Mouse (Mus musculus) hindbrain, postnatal 0 days (tissue): ENCODE measurements at regions not wholly inside any gene's neighbourhood (a gene's known extent, or its start where the extent isn't known, plus 50 kb on each side); places are given as distances from the start of the nearest gene placed in this dataset.

Experiments used
- ATAC-seq: fragments of 200-750 bp; cut with Nextera tagmentation; 2 replicates; pipeline ENCODE4 v1.8.0; 2017; ENCODE audit warnings: mild to moderate bottlenecking, moderate TSS enrichment, moderate library complexity
- DNase-seq: peaks from one replicate; pipeline ENCODE4 v3.0.0-alpha.2; 2015; ENCODE audit warnings: low spot score
- H3K27ac ChIP-seq: fragments of 300-500 bp; sonication (generic); 2 replicates; pipeline ENCODE4 v1.5.1; 2014; ENCODE audit warnings: mild to moderate bottlenecking
- H3K27me3 ChIP-seq: fragments of 300-500 bp; sonication (generic); 2 replicates; pipeline ENCODE4 v1.6.1; 2014; ENCODE audit warnings: low read length, mixed read lengths; ENCODE audit not compliant: insufficient read depth
- H3K36me3 ChIP-seq: fragments of 300-500 bp; sonication (generic); 2 replicates; pipeline ENCODE4 v1.6.1; 2014; ENCODE audit warnings: low read length, mixed read lengths; ENCODE audit not compliant: insufficient read depth
- H3K4me1 ChIP-seq: fragments of 300-500 bp; sonication (generic); 2 replicates; pipeline ENCODE4 v1.6.1; 2014; ENCODE audit warnings: antibody characterized with exemption, low read length, mixed read lengths; ENCODE audit not compliant: insufficient read depth
- H3K4me2 ChIP-seq: fragments of 300-500 bp; sonication (generic); 2 replicates; pipeline ENCODE4 v1.6.1; 2014; ENCODE audit warnings: low read depth, mild to moderate bottlenecking, low read length, moderate library complexity, mixed read lengths
- H3K4me3 ChIP-seq: fragments of 300-500 bp; sonication (generic); 2 replicates; pipeline ENCODE4 v1.5.1; 2014; ENCODE audit warnings: low read length
- H3K9ac ChIP-seq: fragments of 300-500 bp; sonication (generic); replicated peaks from 2 replicates; pipeline ENCODE4 v1.6.1; 2014; ENCODE audit warnings: mild to moderate bottlenecking, low read length, moderate library complexity, mixed read lengths
- H3K9me3 ChIP-seq: fragments of 300-500 bp; sonication (generic); 2 replicates; pipeline ENCODE4 v1.6.1; 2016; ENCODE audit warnings: low read length, mixed read lengths
- CTCF ChIP-seq: IDR thresholded peaks from 2 replicates; pipeline ENCODE4 v1.5.1; 2016; ENCODE audit warnings: antibody characterized with exemption, control low read depth, low read depth
- WGBS: fragments of 180-500 bp; shearing (Covaris S2); extraction: QIAGEN DNeasy Blood & Tissue Kit; methylation state at CpG from one replicate; pipeline ENCODE4 v1.1.7; 2014; 5-methylcytosine and 5-hydroxymethylcytosine counted together

DNA sequence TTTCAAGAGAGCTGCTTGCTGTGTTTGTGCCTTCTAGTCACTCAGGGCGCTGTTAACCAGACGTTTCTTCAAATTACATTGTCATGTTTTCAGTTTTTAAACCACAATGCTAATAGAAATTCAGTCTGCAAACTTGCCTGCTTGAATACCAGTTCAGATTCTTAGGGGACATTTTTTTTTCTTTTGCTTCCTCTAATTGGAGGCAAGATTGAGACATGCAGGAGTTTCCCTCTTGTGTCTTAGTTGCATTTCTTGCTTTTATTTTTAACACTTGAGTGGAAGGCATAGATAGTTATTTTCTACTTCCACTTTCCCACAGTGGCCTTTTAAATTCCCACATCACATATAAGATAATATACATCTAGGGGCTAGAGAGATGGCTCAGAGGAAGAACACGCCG is 246.8 kb downstream of the Grpr start:
- H3K9ac ChIP-seq, result no peak overlapping the region
- no peaks in the 10 kb centered on the region for H3K4me1 ChIP-seq
- H3K27me3 ChIP-seq, result no peaks in the 10 kb centered on the region
- TF ChIP-seq CTCF, result no peak
- no peak overlapping the region for H3K4me2 ChIP-seq
- ATAC-seq, result no peak
- no peak overlapping the region for H3K4me3 ChIP-seq
- DNase-seq, result no peak
- 81% methylated on average over 4 of the region's 4 CpGs for WGBS
- H3K27ac ChIP-seq, result no peak overlapping the region
- H3K36me3 ChIP-seq, result no peaks in the 10 kb centered on the region
- H3K9me3 ChIP-seq, result no peaks in the 10 kb centered on the region

DNA sequence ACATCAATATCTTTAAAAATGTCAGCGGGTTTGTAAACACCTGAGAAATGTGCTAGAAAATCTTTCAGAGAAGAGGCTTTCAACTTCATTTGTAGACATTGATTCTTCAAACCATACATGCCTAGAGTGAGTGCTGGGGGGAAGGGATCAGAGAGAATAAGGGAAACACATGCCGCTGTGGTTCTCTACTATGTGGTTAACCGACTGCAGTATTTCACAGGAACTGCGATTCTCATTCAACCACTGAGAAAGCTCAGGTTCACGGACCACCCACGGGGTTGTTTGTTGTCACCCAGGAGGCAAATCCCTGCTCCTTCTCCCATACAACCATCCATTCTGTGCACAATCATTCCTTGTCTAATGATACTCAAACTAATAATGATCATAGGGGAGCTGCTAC is 248.4 kb downstream of the Grpr start:
- H3K27ac ChIP-seq, result no peak overlapping the region
- no peaks in the 10 kb centered on the region for H3K27me3 ChIP-seq
- no peaks in the 10 kb centered on the region for H3K4me1 ChIP-seq
- H3K4me2 ChIP-seq, result no peak overlapping the region
- H3K4me3 ChIP-seq, result no peak overlapping the region
- no peak for TF ChIP-seq CTCF
- no peak for ATAC-seq
- no peaks in the 10 kb centered on the region for H3K9me3 ChIP-seq
- DNase-seq, result no peak
- H3K9ac ChIP-seq, result no peak overlapping the region
- H3K36me3 ChIP-seq, result no peaks in the 10 kb centered on the region
- WGBS, result 89% methylated on average over 6 of the region's 6 CpGs

DNA sequence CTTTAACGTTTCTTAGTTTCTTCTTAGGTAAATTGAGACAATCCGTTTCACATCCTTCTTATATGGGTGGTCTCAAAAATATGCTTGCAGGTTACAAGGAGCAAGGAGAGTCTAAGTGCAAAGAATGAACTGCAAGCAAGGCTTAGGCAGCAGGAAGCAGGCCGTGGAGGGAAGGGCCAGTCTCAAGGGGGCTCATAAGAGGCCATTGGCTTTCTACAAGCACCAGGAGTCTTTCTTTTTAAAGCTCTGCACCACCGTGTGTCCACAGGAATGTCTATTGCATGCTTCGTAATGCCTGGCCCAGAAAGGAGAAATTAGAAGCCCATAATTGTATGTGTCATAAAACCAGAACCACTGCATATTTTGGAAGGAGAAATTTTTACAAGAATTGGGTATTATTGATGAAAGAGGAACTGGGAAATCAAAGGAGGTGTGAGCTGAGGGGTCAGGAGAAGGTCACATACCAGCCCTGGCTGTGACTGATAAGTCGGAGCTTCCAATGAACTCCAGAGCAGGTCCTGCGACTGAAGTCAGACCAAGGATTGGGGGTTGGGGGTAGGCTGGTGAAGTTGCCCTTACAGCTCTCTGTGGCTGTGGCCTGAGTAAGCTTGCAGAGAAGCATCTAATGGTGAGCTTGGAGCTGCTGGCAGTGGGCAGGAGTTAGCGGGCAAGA is 252.4 kb downstream of the Grpr start:
- H3K36me3 ChIP-seq, result no peaks in the 10 kb centered on the region
- no peak for ATAC-seq
- no peak for DNase-seq

DNA sequence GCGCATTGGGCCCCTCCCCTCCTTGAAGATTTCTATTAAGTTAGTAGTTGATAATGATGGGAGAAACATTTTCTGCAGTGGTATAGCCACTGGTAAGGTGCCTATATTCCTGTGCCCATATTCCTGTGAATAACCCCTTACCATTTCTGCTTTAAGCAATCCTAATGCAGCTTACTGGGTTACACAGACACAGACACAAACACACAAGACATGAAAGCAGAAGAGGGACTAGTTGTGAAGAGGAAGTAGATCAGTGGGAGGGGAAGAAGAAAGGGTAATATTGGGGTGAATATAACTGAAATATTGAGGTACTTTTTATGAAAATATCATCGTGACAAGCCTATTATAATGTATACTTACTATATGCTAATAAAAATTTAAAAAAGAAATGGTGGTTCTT is 288.2 kb downstream of the Grpr start:
- Histone ChIP-seq H3K9ac (no peak overlapping the region), H3K4me3 (no peak overlapping the region), H3K36me3 (no peaks in the 10 kb centered on the region), H3K4me2 (no peak overlapping the region), H3K9me3 (no peaks in the 10 kb centered on the region), H3K27ac (no peak overlapping the region), H3K4me1 (no peaks in the 10 kb centered on the region), H3K27me3 (no peaks in the 10 kb centered on the region)
- ATAC-seq (no peak), DNase-seq (no peak)
- no peak for TF ChIP-seq CTCF
- whole genome bisulfite sequencing, result 90% methylated on average over 2 of the region's 2 CpGs

More for the DNA sequence above, 252.4 kb downstream of the Grpr start:
- no peak for TF ChIP-seq CTCF
- H3K27me3 ChIP-seq, result no peaks in the 10 kb centered on the region
- 76% methylated on average over 8 of the region's 8 CpGs for WGBS
- no peak overlapping the region for H3K4me3 ChIP-seq
- no peak overlapping the region for H3K9ac ChIP-seq
- no peaks in the 10 kb centered on the region for H3K4me1 ChIP-seq
- H3K4me2 ChIP-seq, result no peak overlapping the region
- H3K9me3 ChIP-seq, result no peaks in the 10 kb centered on the region
- no peak overlapping the region for H3K27ac ChIP-seq

DNA sequence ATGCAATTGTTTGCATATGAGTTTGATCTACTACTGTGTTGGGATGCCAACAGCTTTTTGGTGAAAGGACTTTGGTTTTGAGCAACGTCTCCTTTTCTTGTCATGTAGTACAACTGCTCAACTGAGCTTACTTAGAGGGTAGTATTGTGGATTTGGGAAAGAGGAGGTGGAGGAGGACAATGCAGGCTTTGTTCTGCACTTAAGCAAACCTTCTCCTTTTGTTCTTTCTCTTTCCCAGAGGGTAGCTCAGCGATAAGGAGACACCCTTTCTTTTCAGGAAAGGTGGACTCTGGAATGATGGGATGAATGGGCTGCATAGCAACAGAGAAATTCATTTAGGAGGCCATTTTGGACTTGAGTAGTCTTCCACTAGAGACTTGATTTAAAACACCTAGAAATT is 288.6 kb upstream of the S100g start:
- WGBS, result 15% methylated on average over 2 of the region's 2 CpGs
- DNase-seq, result no peak
- no peak overlapping the region for H3K4me2 ChIP-seq

DNA sequence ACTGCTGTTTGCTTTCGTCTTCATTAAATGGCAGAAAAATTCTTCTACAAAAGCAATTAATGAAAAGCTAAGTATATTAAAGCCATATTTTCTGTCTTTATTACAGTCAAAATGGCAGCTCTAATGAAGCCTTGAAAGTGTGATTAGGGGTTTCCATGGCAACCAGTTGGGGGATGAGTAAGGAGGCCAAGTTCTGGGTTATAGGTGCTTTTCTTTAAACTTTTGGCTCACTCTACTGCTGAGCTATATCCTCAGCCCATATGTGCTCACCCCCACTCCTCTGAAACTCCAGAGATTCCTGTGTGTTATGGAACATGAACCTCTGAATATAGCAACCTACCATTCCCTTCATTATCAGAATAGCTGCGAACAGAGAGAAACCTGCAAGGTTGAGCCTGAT is 240.9 kb upstream of the S100g start:
- ATAC-seq, result no peak
- Histone ChIP-seq H3K27me3 (no peaks in the 10 kb centered on the region), H3K4me3 (no peak overlapping the region), H3K9me3 (no peaks in the 10 kb centered on the region), H3K36me3 (no peaks in the 10 kb centered on the region), H3K27ac (no peak overlapping the region), H3K4me2 (no peak overlapping the region), H3K9ac (no peak overlapping the region), H3K4me1 (no peaks in the 10 kb centered on the region)
- 81% methylated on average over 2 of the region's 2 CpGs for WGBS
- TF ChIP-seq CTCF, result no peak
- DNase-seq, result peak; percentile 8

More for the DNA sequence above, 288.6 kb upstream of the S100g start:
- Histone ChIP-seq H3K9me3 (no peaks in the 10 kb centered on the region), H3K4me3 (no peak overlapping the region), H3K36me3 (no peaks in the 10 kb centered on the region), H3K27ac (no peak overlapping the region), H3K27me3 (no peaks in the 10 kb centered on the region), H3K4me1 (no peaks in the 10 kb centered on the region), H3K9ac (no peak overlapping the region)
- no peak for ATAC-seq
- no peak for TF ChIP-seq CTCF

DNA sequence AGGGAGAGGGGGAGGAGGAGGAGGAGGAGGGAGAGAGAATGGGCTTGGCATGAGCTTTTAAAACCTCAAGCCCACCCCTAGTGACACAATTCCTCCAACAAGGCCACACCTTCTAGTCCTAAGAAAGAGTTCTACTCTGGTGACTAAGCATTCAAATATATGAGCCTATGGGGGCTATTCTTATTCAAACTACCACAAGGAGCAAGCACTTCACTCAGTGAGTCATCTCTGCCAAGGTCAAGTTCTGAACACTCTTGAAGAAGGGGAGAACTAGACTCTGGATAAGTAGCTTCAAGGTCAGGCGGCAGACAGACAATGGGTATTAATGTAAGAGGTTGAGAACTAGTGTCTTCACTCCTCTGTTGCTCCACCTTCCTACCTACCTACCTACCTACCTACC is 239.0 kb upstream of the S100g start:
- DNase-seq (no peak), ATAC-seq (no peak)
- Histone ChIP-seq H3K27me3 (no peaks in the 10 kb centered on the region), H3K9ac (no peak overlapping the region), H3K4me3 (no peak overlapping the region), H3K4me1 (no peaks in the 10 kb centered on the region), H3K36me3 (no peaks in the 10 kb centered on the region), H3K4me2 (no peak overlapping the region), H3K27ac (no peak overlapping the region), H3K9me3 (no peaks in the 10 kb centered on the region)
- 78% methylated on average over 1 of the region's 1 CpGs for WGBS
- no peak for TF ChIP-seq CTCF
